Mouse (Mus musculus): ENCODE results near the gene Rmdn3. TPM values are rescaled to one million over a fixed set of nuclear protein-coding genes. Genes with fewer than 3 reads are reported as not detected.

Rmdn3 gene
- polyA plus RNA-seq, 1 experiment = 17.6 TPM

GRCm38 (mm10) chr2:119156081-119156680 is 653 bp downstream of the Rmdn3 start:
- DNase-seq = no peak
- 2% methylated on average over 34 of the region's 34 CpGs for WGBS
- Histone ChIP-seq H3K4me1 (ENCODE audit: control insufficient read depth, insufficient read depth, low read length) (peaks cover 7% of the 10 kb centered on the region; the same call in 1 of the 2 replicates), H3K4me3 (replicated peaks; ENCODE audit: extremely low read depth, low read depth, low read length) (peak overlapping the region; percentile 94)
- TF ChIP-seq POLR2A (IDR thresholded peaks at IDR 0.05; ENCODE audit: borderline replicate concordance, extremely low read depth, low read depth, low read length) (no peak), CTCF (IDR thresholded peaks at IDR 0.05; ENCODE audit: insufficient read depth, low read length) (no peak)

- 72% methylated on average over 9 of the region's 9 CpGs for WGBS
- TF ChIP-seq CTCF (IDR thresholded peaks at IDR 0.05; ENCODE audit: insufficient read depth, low read length) = no peak
- no peak for TF ChIP-seq POLR2A (IDR thresholded peaks at IDR 0.05; ENCODE audit: borderline replicate concordance, extremely low read depth, low read depth, low read length)
- no peak for DNase-seq
- no peak overlapping the region for H3K4me3 ChIP-seq (replicated peaks; ENCODE audit: extremely low read depth, low read depth, low read length)
- H3K4me1 ChIP-seq (ENCODE audit: control insufficient read depth, insufficient read depth, low read length) = peaks cover 7% of the 10 kb centered on the region; the same call in 1 of the 2 replicates
Measured at GRCm38 (mm10) chr2:119155388-119155787, 1.4 kb downstream of the Rmdn3 start.

GRCm38 (mm10) chr2:119154683-119155082 is 2.2 kb downstream of the Rmdn3 start:
- no peak for DNase-seq
- peaks cover 7% of the 10 kb centered on the region; the same call in 1 of the 2 replicates for H3K4me1 ChIP-seq (ENCODE audit: control insufficient read depth, insufficient read depth, low read length)
- H3K4me3 ChIP-seq (replicated peaks; ENCODE audit: extremely low read depth, low read depth, low read length) = no peak overlapping the region
- 68% methylated on average over 2 of the region's 2 CpGs for WGBS
- no peak for TF ChIP-seq CTCF (IDR thresholded peaks at IDR 0.05; ENCODE audit: insufficient read depth, low read length)
- no peak for TF ChIP-seq POLR2A (IDR thresholded peaks at IDR 0.05; ENCODE audit: borderline replicate concordance, extremely low read depth, low read depth, low read length)

- 52% methylated on average over 6 of the region's 6 CpGs for WGBS
- DNase-seq = no peak
- no peak overlapping the region for H3K4me3 ChIP-seq (replicated peaks; ENCODE audit: extremely low read depth, low read depth, low read length)
- TF ChIP-seq POLR2A (IDR thresholded peaks at IDR 0.05; ENCODE audit: borderline replicate concordance, extremely low read depth, low read depth, low read length) = no peak
- TF ChIP-seq CTCF (IDR thresholded peaks at IDR 0.05; ENCODE audit: insufficient read depth, low read length) = no peak
- H3K4me1 ChIP-seq (ENCODE audit: control insufficient read depth, insufficient read depth, low read length) = peaks cover 5% of the 10 kb centered on the region; the same call in 1 of the 2 replicates
Measured at GRCm38 (mm10) chr2:119152255-119152654, 4.6 kb downstream of the Rmdn3 start.

- no peaks in the 10 kb centered on the region for H3K4me1 ChIP-seq (ENCODE audit: control insufficient read depth, insufficient read depth, low read length)
- DNase-seq = no peak
- H3K4me3 ChIP-seq (replicated peaks; ENCODE audit: extremely low read depth, low read depth, low read length) = no peak overlapping the region
- TF ChIP-seq POLR2A (IDR thresholded peaks at IDR 0.05; ENCODE audit: borderline replicate concordance, extremely low read depth, low read depth, low read length) = no peak
- TF ChIP-seq CTCF (IDR thresholded peaks at IDR 0.05; ENCODE audit: insufficient read depth, low read length) = no peak
- WGBS = 87% methylated on average over 8 of the region's 8 CpGs
Measured at GRCm38 (mm10) chr2:119147775-119148174, 9.1 kb downstream of the Rmdn3 start.

GRCm38 (mm10) chr2:119147160-119147678 is 9.6 kb downstream of the Rmdn3 start:
- no peaks in the 10 kb centered on the region for H3K4me1 ChIP-seq (ENCODE audit: control insufficient read depth, insufficient read depth, low read length)
- H3K4me3 ChIP-seq (replicated peaks; ENCODE audit: extremely low read depth, low read depth, low read length) = no peak overlapping the region
- DNase-seq = no peak
- TF ChIP-seq POLR2A (IDR thresholded peaks at IDR 0.05; ENCODE audit: borderline replicate concordance, extremely low read depth, low read depth, low read length) (no peak), CTCF (IDR thresholded peaks at IDR 0.05; ENCODE audit: insufficient read depth, low read length) (no peak)
- WGBS = 81% methylated on average over 22 of the region's 22 CpGs

GRCm38 (mm10) chr2:119146435-119146834 is 10.4 kb downstream of the Rmdn3 start:
- Histone ChIP-seq H3K4me1 (ENCODE audit: control insufficient read depth, insufficient read depth, low read length) (no peaks in the 10 kb centered on the region), H3K4me3 (replicated peaks; ENCODE audit: extremely low read depth, low read depth, low read length) (no peak overlapping the region)
- no peak for DNase-seq
- 88% methylated on average over 6 of the region's 6 CpGs for WGBS
- TF ChIP-seq CTCF (IDR thresholded peaks at IDR 0.05; ENCODE audit: insufficient read depth, low read length) = no peak
- no peak for TF ChIP-seq POLR2A (IDR thresholded peaks at IDR 0.05; ENCODE audit: borderline replicate concordance, extremely low read depth, low read depth, low read length)

- no peak for DNase-seq
- no peaks in the 10 kb centered on the region for H3K4me1 ChIP-seq (ENCODE audit: control insufficient read depth, insufficient read depth, low read length)
- no peak overlapping the region for H3K4me3 ChIP-seq (replicated peaks; ENCODE audit: extremely low read depth, low read depth, low read length)
- no peak for TF ChIP-seq POLR2A (IDR thresholded peaks at IDR 0.05; ENCODE audit: borderline replicate concordance, extremely low read depth, low read depth, low read length)
- TF ChIP-seq CTCF (IDR thresholded peaks at IDR 0.05; ENCODE audit: insufficient read depth, low read length) = 0 out of 2 replicates have a peak, but pooled peaks have one; percentile 32
- 92% methylated on average over 2 of the region's 2 CpGs for WGBS
Measured at GRCm38 (mm10) chr2:119145199-119145598, 11.6 kb downstream of the Rmdn3 start.

- DNase-seq = no peak
- Histone ChIP-seq H3K4me1 (ENCODE audit: control insufficient read depth, insufficient read depth, low read length) (no peaks in the 10 kb centered on the region), H3K4me3 (replicated peaks; ENCODE audit: extremely low read depth, low read depth, low read length) (no peak overlapping the region)
- WGBS = 73% methylated on average over 5 of the region's 5 CpGs
- TF ChIP-seq POLR2A (IDR thresholded peaks at IDR 0.05; ENCODE audit: borderline replicate concordance, extremely low read depth, low read depth, low read length) (no peak), CTCF (IDR thresholded peaks at IDR 0.05; ENCODE audit: insufficient read depth, low read length) (no peak)
Measured at GRCm38 (mm10) chr2:119136346-119136898, 20.4 kb downstream of the Rmdn3 start.
